Mouse (Mus musculus): ENCODE measurements around the gene Gpha2.

Gene Gpha2

GRCm38 (mm10) chr19:6272053-6272452, 45.9 kb downstream of the Gpha2 start:
- DNase-seq (ENCODE audit: low read depth, low spot score) = peak; percentile 39

GRCm38 (mm10) chr19:6272738-6273137, 46.6 kb downstream of the Gpha2 start:
- DNase-seq (ENCODE audit: low read depth, low spot score) = no peak

GRCm38 (mm10) chr19:6273592-6273991, 47.4 kb downstream of the Gpha2 start:
- DNase-seq (ENCODE audit: low read depth, low spot score) = no peak

GRCm38 (mm10) chr19:6273998-6274608, 47.9 kb downstream of the Gpha2 start:
- DNase-seq (ENCODE audit: low read depth, low spot score) = no peak

- peak; percentile 42 for DNase-seq (ENCODE audit: low read depth, low spot score)
Observed at GRCm38 (mm10) chr19:6275740-6276389, 49.7 kb downstream of the Gpha2 start.

GRCm38 (mm10) chr19:6276426-6277421, 50.5 kb downstream of the Gpha2 start, which contains the start of gene Ehd1:
Gene Ehd1 (plus strand): TSS chr19:6276725.
- peak; percentile 98 for DNase-seq (ENCODE audit: low read depth, low spot score)
